Mouse (Mus musculus): ENCODE results near the gene Ehf. TPM values are rescaled to one million over a fixed set of nuclear protein-coding genes. Genes with fewer than 3 reads are reported as not detected.

The Ehf gene
- total RNA-seq, 2 experiments from 2014 or later, result not detected

DNA sequence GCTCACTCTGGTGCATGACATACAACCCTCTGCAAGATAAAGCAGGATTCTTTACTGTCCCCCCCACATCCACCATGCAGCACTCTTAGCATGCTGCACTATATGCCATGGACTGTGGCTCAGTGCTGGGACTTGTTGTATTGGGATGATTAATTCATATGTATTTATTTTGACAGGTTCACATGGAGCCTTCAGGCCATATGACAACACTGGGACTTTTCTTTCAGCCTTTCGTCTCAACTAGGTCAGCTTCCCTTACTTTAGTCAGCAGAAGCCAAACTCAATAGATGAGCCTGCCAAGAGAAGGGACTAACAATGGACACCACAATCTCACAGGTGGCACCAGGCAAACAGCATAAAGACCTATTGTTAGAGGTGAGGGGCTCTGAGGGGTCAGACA lies 89.5 kb downstream of the Ehf start:
- no peak for DNase-seq

Other genes with a start within 250 kb of the Ehf start
- 10 to 100 TPM; 61.1 to 66.4 TPM for gene Pdhx, start 229.8 kb downstream of the Ehf start, total RNA-seq (2021)
- 10 to 100 TPM; 23.1 to 25.5 TPM for gene Apip, start 229.6 kb downstream of the Ehf start, total RNA-seq (2021)
- 1 to 10 TPM; 1.2 TPM for gene Elf5, start 108.4 kb upstream of the Ehf start, total RNA-seq (2021)
- gene Cat, start 181.9 kb upstream of the Ehf start, total RNA-seq (2021), result 10 to 100 TPM; 50.4 to 60.1 TPM

All from layer of hippocampus, postnatal 36 days (tissue).